Mouse (Mus musculus) lung, postnatal 10 days (tissue): ENCODE results near the gene Uimc1.
A peak's percentile ranks its signal among the peaks of the same experiment; 100 is the strongest.

Source experiments
- DNase-seq: peaks from one replicate; pipeline ENCODE4 v3.0.0; 2021

Uimc1 gene

GRCm38 (mm10) chr13:55024215-55024614 lies 75.9 kb downstream of the Uimc1 start:
- no peak for DNase-seq

- peak; percentile 40 for DNase-seq
Measured at GRCm38 (mm10) chr13:55022715-55023114, 77.4 kb downstream of the Uimc1 start.

- DNase-seq = no peak
Measured at GRCm38 (mm10) chr13:55022256-55022655, 77.8 kb downstream of the Uimc1 start.

- peak; percentile 28 for DNase-seq
Measured at GRCm38 (mm10) chr13:55021194-55021779, 78.8 kb downstream of the Uimc1 start, which contains the start of gene Hk3. TSS of gene Hk3 (minus strand) at chr13:55021385.

GRCm38 (mm10) chr13:55020051-55020450 lies 80.0 kb downstream of the Uimc1 start:
- no peak for DNase-seq

- DNase-seq = no peak
Measured at GRCm38 (mm10) chr13:55019181-55019580, 80.9 kb downstream of the Uimc1 start.

- DNase-seq = no peak
Measured at GRCm38 (mm10) chr13:55018700-55019099, 81.4 kb downstream of the Uimc1 start.

- no peak for DNase-seq
Measured at GRCm38 (mm10) chr13:55017898-55018599, 82.1 kb downstream of the Uimc1 start.

- no peak for DNase-seq
Measured at GRCm38 (mm10) chr13:55017154-55017897, 82.8 kb downstream of the Uimc1 start.

GRCm38 (mm10) chr13:55014451-55014850 lies 85.6 kb downstream of the Uimc1 start:
- no peak for DNase-seq

- no peak for DNase-seq
Measured at GRCm38 (mm10) chr13:55013702-55014344, 86.3 kb downstream of the Uimc1 start.

GRCm38 (mm10) chr13:55011981-55012478 lies 88.1 kb downstream of the Uimc1 start:
- no peak for DNase-seq

- DNase-seq = no peak
Measured at GRCm38 (mm10) chr13:55011103-55011502, 89.0 kb downstream of the Uimc1 start.

- DNase-seq = no peak
Measured at GRCm38 (mm10) chr13:55008589-55008988, 91.5 kb downstream of the Uimc1 start.

- DNase-seq = no peak
Measured at GRCm38 (mm10) chr13:55006415-55006742, 93.7 kb downstream of the Uimc1 start.

- no peak for DNase-seq
Measured at GRCm38 (mm10) chr13:55005691-55006414, 94.2 kb downstream of the Uimc1 start.

- DNase-seq = peak; percentile 63
Measured at GRCm38 (mm10) chr13:55004646-55005045, 95.5 kb downstream of the Uimc1 start.

GRCm38 (mm10) chr13:55002090-55002489 lies 98.0 kb downstream of the Uimc1 start:
- DNase-seq = no peak

- DNase-seq = no peak
Measured at GRCm38 (mm10) chr13:55000433-55000832, 99.7 kb downstream of the Uimc1 start.

- no peak for DNase-seq
Measured at GRCm38 (mm10) chr13:54997568-54997967, 102.5 kb downstream of the Uimc1 start.

GRCm38 (mm10) chr13:54995161-54995560 lies 104.9 kb downstream of the Uimc1 start:
- no peak for DNase-seq

GRCm38 (mm10) chr13:54994576-54994975 lies 105.5 kb downstream of the Uimc1 start:
- no peak for DNase-seq

- DNase-seq = no peak
Measured at GRCm38 (mm10) chr13:54992215-54992614, 107.9 kb downstream of the Uimc1 start.
